Mouse (Mus musculus): Measurements from ENCODE around the gene E330021D16Rik. TPM values are rescaled to one million over a fixed set of nuclear protein-coding genes. Genes with fewer than 3 reads are reported as not detected.

The E330021D16Rik gene
- polyA plus RNA-seq, 1 experiment = not detected

- Histone ChIP-seq H3K27ac (replicated peaks; ENCODE audit: low read depth, low read length) (no peak overlapping the region), H3K4me1 (ENCODE audit: control insufficient read depth, insufficient read depth, insufficient read length, low read length) (no peaks in the 10 kb centered on the region), H3K4me3 (ENCODE audit: insufficient read depth, low read depth, low read length) (no peak overlapping the region)
Measured at GRCm38 (mm10) chr6:136396860-136397259, 18.5 kb downstream of the E330021D16Rik start.

- Histone ChIP-seq H3K4me3 (ENCODE audit: insufficient read depth, low read depth, low read length) (no peak overlapping the region), H3K27ac (replicated peaks; ENCODE audit: low read depth, low read length) (no peak overlapping the region), H3K4me1 (ENCODE audit: control insufficient read depth, insufficient read depth, insufficient read length, low read length) (no peaks in the 10 kb centered on the region)
Measured at GRCm38 (mm10) chr6:136390262-136390661, 25.1 kb downstream of the E330021D16Rik start.

- no peak overlapping the region for H3K27ac ChIP-seq (replicated peaks; ENCODE audit: low read depth, low read length)
- H3K4me1 ChIP-seq (ENCODE audit: control insufficient read depth, insufficient read depth, insufficient read length, low read length) = no peaks in the 10 kb centered on the region
- H3K4me3 ChIP-seq (ENCODE audit: insufficient read depth, low read depth, low read length) = no peak overlapping the region
Measured at GRCm38 (mm10) chr6:136385287-136385686, 30.1 kb downstream of the E330021D16Rik start.

- H3K4me3 ChIP-seq (ENCODE audit: insufficient read depth, low read depth, low read length) = no peak overlapping the region
- no peaks in the 10 kb centered on the region for H3K4me1 ChIP-seq (ENCODE audit: control insufficient read depth, insufficient read depth, insufficient read length, low read length)
Measured at GRCm38 (mm10) chr6:136383218-136383617, 32.2 kb downstream of the E330021D16Rik start.

GRCm38 (mm10) chr6:136376097-136376496, 39.3 kb downstream of the E330021D16Rik start:
- no peak overlapping the region for H3K27ac ChIP-seq (replicated peaks; ENCODE audit: low read depth, low read length)
- no peaks in the 10 kb centered on the region for H3K4me1 ChIP-seq (ENCODE audit: control insufficient read depth, insufficient read depth, insufficient read length, low read length)
- H3K4me3 ChIP-seq (ENCODE audit: insufficient read depth, low read depth, low read length) = no peak overlapping the region

More at GRCm38 (mm10) chr6:136383218-136383617, 32.2 kb downstream of the E330021D16Rik start:
- no peak overlapping the region for H3K27ac ChIP-seq (replicated peaks; ENCODE audit: low read depth, low read length)

GRCm38 (mm10) chr6:136364430-136365098, 50.8 kb downstream of the E330021D16Rik start:
- no peak overlapping the region for H3K27ac ChIP-seq (replicated peaks; ENCODE audit: low read depth, low read length)
- no peak overlapping the region for H3K4me3 ChIP-seq (ENCODE audit: insufficient read depth, low read depth, low read length)
- H3K4me1 ChIP-seq (ENCODE audit: control insufficient read depth, insufficient read depth, insufficient read length, low read length) = no peaks in the 10 kb centered on the region

GRCm38 (mm10) chr6:136364008-136364407, 51.4 kb downstream of the E330021D16Rik start:
- H3K4me3 ChIP-seq (ENCODE audit: insufficient read depth, low read depth, low read length) = no peak overlapping the region

GRCm38 (mm10) chr6:136363313-136363712, 52.1 kb downstream of the E330021D16Rik start:
- Histone ChIP-seq H3K4me3 (ENCODE audit: insufficient read depth, low read depth, low read length) (no peak overlapping the region), H3K27ac (replicated peaks; ENCODE audit: low read depth, low read length) (no peak overlapping the region), H3K4me1 (ENCODE audit: control insufficient read depth, insufficient read depth, insufficient read length, low read length) (no peaks in the 10 kb centered on the region)

More at GRCm38 (mm10) chr6:136364008-136364407, 51.4 kb downstream of the E330021D16Rik start:
- Histone ChIP-seq H3K4me1 (ENCODE audit: control insufficient read depth, insufficient read depth, insufficient read length, low read length) (no peaks in the 10 kb centered on the region), H3K27ac (replicated peaks; ENCODE audit: low read depth, low read length) (no peak overlapping the region)

GRCm38 (mm10) chr6:136358471-136358870, 56.9 kb downstream of the E330021D16Rik start:
- no peak overlapping the region for H3K27ac ChIP-seq (replicated peaks; ENCODE audit: low read depth, low read length)
- no peaks in the 10 kb centered on the region for H3K4me1 ChIP-seq (ENCODE audit: control insufficient read depth, insufficient read depth, insufficient read length, low read length)
- no peak overlapping the region for H3K4me3 ChIP-seq (ENCODE audit: insufficient read depth, low read depth, low read length)

GRCm38 (mm10) chr6:136353399-136354184, 61.8 kb downstream of the E330021D16Rik start:
- no peak overlapping the region for H3K4me3 ChIP-seq (ENCODE audit: insufficient read depth, low read depth, low read length)
- no peaks in the 10 kb centered on the region for H3K4me1 ChIP-seq (ENCODE audit: control insufficient read depth, insufficient read depth, insufficient read length, low read length)
- H3K27ac ChIP-seq (replicated peaks; ENCODE audit: low read depth, low read length) = no peak overlapping the region

Other genes starting within 250 kb of the E330021D16Rik start
- gene Grin2b, start 242.1 kb downstream of the E330021D16Rik start, polyA plus RNA-seq (2012; ENCODE audit: insufficient read depth, insufficient read length, missing spikeins) = 0.04 TPM in 1 of 2 replicates, not detected in the other
- gene Gm8994, start 88.0 kb downstream of the E330021D16Rik start, polyA plus RNA-seq (2012; ENCODE audit: insufficient read depth, insufficient read length, missing spikeins) = not detected in 2 replicates
- gene Atf7ip, start 90.6 kb upstream of the E330021D16Rik start, polyA plus RNA-seq (2012; ENCODE audit: insufficient read depth, insufficient read length, missing spikeins) = 13.8 and 15.4 TPM in 2 replicates
- 175 and 251 TPM in 2 replicates for gene Plbd1, start 246.4 kb upstream of the E330021D16Rik start, polyA plus RNA-seq (2012; ENCODE audit: insufficient read depth, insufficient read length, missing spikeins)